Mouse (Mus musculus) limb, embryonic 14.5 days (tissue): ENCODE measurements around the gene Med26. TPM values are rescaled to one million over a fixed set of nuclear protein-coding genes. Genes with fewer than 3 reads are reported as not detected.

Experiments used
- ATAC-seq: fragments of 200-750 bp; cut with Nextera tagmentation; 2 replicates; pipeline ENCODE4 v1.8.0; 2017; ENCODE audit warnings: low read depth, moderate number of reproducible peaks, moderate TSS enrichment; ENCODE audit not compliant: low FRiP score
- DNase-seq: peaks from one replicate; pipeline ENCODE4 v3.0.0-alpha.2; 2015; ENCODE audit warnings: low spot score
- H3K27ac ChIP-seq: fragments of 300-500 bp; sonication (generic); replicated peaks from 2 replicates; pipeline ENCODE4 v1.5.1; 2014; ENCODE audit warnings: low read depth, mild to moderate bottlenecking, low read length, moderate library complexity, mixed read lengths
- H3K27me3 ChIP-seq: fragments of 300-500 bp; sonication (generic); 2 replicates; pipeline ENCODE4 v1.6.1; 2014; ENCODE audit warnings: low read length, mixed read lengths; ENCODE audit not compliant: control insufficient read depth, insufficient read depth
- H3K36me3 ChIP-seq: fragments of 300-500 bp; sonication (generic); 2 replicates; pipeline ENCODE4 v1.6.1; 2014; ENCODE audit warnings: mild to moderate bottlenecking, low read length, moderate library complexity, mixed read lengths; ENCODE audit not compliant: control insufficient read depth, insufficient read depth
- H3K4me1 ChIP-seq: fragments of 300-500 bp; sonication (generic); 2 replicates; pipeline ENCODE4 v1.6.1; 2014; ENCODE audit warnings: antibody characterized with exemption, low read length, mixed read lengths; ENCODE audit not compliant: control insufficient read depth, insufficient read depth
- H3K4me2 ChIP-seq: fragments of 300-500 bp; sonication (generic); replicated peaks from 2 replicates; pipeline ENCODE4 v1.6.1; 2014; ENCODE audit warnings: low read depth, mild to moderate bottlenecking, low read length, moderate library complexity; ENCODE audit not compliant: severe bottlenecking
- H3K4me3 ChIP-seq: fragments of 300-500 bp; sonication (generic); replicated peaks from 2 replicates; pipeline ENCODE4 v1.5.1; 2014; ENCODE audit warnings: low read length
- H3K9ac ChIP-seq: fragments of 300-500 bp; sonication (generic); 2 replicates; pipeline ENCODE4 v1.6.1; 2014; ENCODE audit warnings: mild to moderate bottlenecking, low read depth, low read length, moderate library complexity; ENCODE audit not compliant: severe bottlenecking
- H3K9me3 ChIP-seq: fragments of 300-500 bp; sonication (generic); 2 replicates; pipeline ENCODE4 v1.6.1; 2016; ENCODE audit warnings: low read length; ENCODE audit not compliant: control insufficient read depth
- POLR2A ChIP-seq: fragments of 200-500 bp; IDR thresholded peaks from 2 replicates; pipeline ENCODE4 v1.8.0; 2012; ENCODE audit warnings: inconsistent platforms, mild to moderate bottlenecking, moderate library complexity, borderline replicate concordance; ENCODE audit not compliant: insufficient read depth, insufficient read length; ENCODE audit errors: extremely low read depth
- WGBS: fragments of 180-500 bp; shearing (Covaris S2); extraction: QIAGEN DNeasy Blood & Tissue Kit; methylation state at CpG from one replicate; pipeline ENCODE4 v1.1.7; 2014; 5-methylcytosine and 5-hydroxymethylcytosine counted together
- polyA plus RNA-seq, 2 experiments: library from polyadenylated mRNA; depleted of rRNA in 1 of 2; stranded (reverse) in 1 of 2; unstranded in 1 of 2; fragments of >200 nt; fragmentation: Nextera tagmentation in 1 of 2; extraction: Ambion mirVana in 1 of 2; gene quantifications; 2 replicates each; pipeline versions ENCODE4 v1.2.1 to v1.2.3; 2012 to 2014

Gene Med26
- polyA plus RNA-seq, 2 experiments: 16.4 to 17.0 TPM

GRCm38 (mm10) chr8:72491017-72491416 is 57.1 kb downstream of the Med26 start:
- peak overlapping the region; percentile 84; the same call in 1 of the 2 replicates for H3K9ac ChIP-seq
- peak overlapping the region; percentile 94 for H3K4me3 ChIP-seq
- H3K9me3 ChIP-seq: no peaks in the 10 kb centered on the region
- H3K4me2 ChIP-seq: peak overlapping the region; percentile 90
- ATAC-seq (no peak), DNase-seq (no peak)
- no peak overlapping the region for H3K27ac ChIP-seq
- H3K36me3 ChIP-seq: peaks cover 51% of the 10 kb centered on the region
- TF ChIP-seq POLR2A: no peak
- H3K4me1 ChIP-seq: peaks cover 15% of the 10 kb centered on the region
- no peaks in the 10 kb centered on the region for H3K27me3 ChIP-seq
- 91% methylated on average over 2 of the region's 2 CpGs for WGBS

- no peak for TF ChIP-seq POLR2A
- Histone ChIP-seq H3K27ac (no peak overlapping the region), H3K9ac (no peak overlapping the region), H3K36me3 (peaks cover 65% of the 10 kb centered on the region), H3K4me2 (no peak overlapping the region), H3K4me3 (no peak overlapping the region), H3K9me3 (no peaks in the 10 kb centered on the region), H3K4me1 (peaks cover 6% of the 10 kb centered on the region), H3K27me3 (no peaks in the 10 kb centered on the region)
- DNase-seq (no peak), ATAC-seq (no peak)
Measured at GRCm38 (mm10) chr8:72487014-72487413, 61.1 kb downstream of the Med26 start.

- Histone ChIP-seq H3K27me3 (no peaks in the 10 kb centered on the region), H3K4me1 (no peaks in the 10 kb centered on the region), H3K4me3 (no peak overlapping the region), H3K4me2 (no peak overlapping the region), H3K9ac (no peak overlapping the region), H3K36me3 (peaks cover 72% of the 10 kb centered on the region), H3K27ac (no peak overlapping the region), H3K9me3 (no peaks in the 10 kb centered on the region)
- no peak for TF ChIP-seq POLR2A
- ATAC-seq: no peak
- WGBS: 84% methylated on average over 6 of the region's 6 CpGs
- no peak for DNase-seq
Measured at GRCm38 (mm10) chr8:72485456-72486199, 62.4 kb downstream of the Med26 start.

DNA sequence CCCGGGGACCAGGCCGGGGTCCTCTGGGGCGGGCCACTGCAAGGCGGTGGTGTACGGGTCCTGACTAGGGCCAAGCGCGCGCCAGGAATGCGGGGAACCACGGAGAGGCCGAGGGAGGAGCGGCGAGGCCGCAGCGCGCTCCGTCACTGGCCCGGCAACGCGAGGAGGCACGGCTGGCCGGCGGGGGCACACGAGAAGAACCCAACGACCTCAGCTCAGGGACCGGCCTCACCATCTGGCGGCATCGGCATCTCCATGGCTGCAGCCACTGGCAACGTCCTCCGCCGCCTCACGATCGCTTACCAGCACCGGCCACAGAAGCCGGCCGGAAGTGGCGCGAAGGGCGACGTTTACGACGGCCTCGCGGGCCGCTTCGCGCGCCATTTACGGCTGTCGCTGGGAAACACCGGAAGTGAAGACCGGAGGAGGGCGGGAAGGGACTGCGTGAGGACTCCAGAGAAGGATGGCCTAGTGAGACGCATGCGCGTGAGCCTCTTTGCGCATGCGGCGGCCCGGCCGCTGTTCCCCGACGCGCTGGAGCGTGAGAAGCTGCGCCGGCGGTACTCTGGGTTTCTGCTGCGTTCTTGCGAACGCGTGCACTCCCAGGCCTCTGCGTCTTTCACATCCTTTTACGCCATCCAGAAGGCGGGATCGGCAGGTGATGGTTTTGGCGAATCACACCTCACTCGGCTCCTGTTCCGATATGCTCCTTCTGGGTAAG is 73.1 kb downstream of the Med26 start, which contains the start of gene Cherp:
Cherp (minus strand) TSS at position 401 of the 721 bp plus-strand sequence.
- TF ChIP-seq POLR2A: peak; percentile 66; the same call in 1 of the 2 replicates
- under 1% methylated on average over 76 of the region's 80 CpGs for WGBS
- Histone ChIP-seq H3K9me3 (peaks cover 3% of the 10 kb centered on the region; the same call in 1 of the 2 replicates), H3K4me2 (peak within 1 kb of the TSS; percentile 93), H3K9ac (peak within 1 kb of the TSS; percentile 80), H3K4me3 (peak within 1 kb of the TSS; percentile 89), H3K4me1 (peaks cover 11% of the 10 kb centered on the region), H3K36me3 (peaks cover 34% of the 10 kb centered on the region), H3K27ac (peak within 1 kb of the TSS; percentile 78), H3K27me3 (no peaks in the 10 kb centered on the region)
- ATAC-seq: peak; percentile 96
- DNase-seq: peak; percentile 98

DNA sequence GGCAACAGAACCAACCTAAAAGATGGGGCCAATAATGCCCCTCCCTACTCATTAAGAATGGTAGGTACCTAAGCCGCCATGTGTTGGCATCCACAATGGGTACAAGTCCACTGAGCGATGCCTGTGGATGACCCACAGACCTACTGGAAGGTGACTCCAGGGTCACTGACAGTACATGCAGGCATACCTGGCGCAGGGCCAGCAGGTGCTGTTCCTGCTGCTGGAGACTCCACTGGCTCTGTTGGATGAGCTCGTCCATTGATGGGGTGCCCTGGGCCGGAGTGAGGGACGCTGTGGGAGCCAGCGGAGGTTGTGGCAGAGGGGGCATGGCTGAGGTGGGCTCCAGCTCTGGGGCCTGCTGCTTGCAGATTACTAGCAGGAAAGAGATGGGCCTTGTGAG is 77.4 kb downstream of the Med26 start:
- Histone ChIP-seq H3K27ac (no peak overlapping the region), H3K27me3 (no peaks in the 10 kb centered on the region), H3K36me3 (peaks cover 77% of the 10 kb centered on the region), H3K9ac (no peak overlapping the region), H3K9me3 (no peaks in the 10 kb centered on the region), H3K4me1 (peaks cover 5% of the 10 kb centered on the region), H3K4me3 (no peak overlapping the region), H3K4me2 (no peak overlapping the region)
- no peak for TF ChIP-seq POLR2A
- no peak for DNase-seq
- ATAC-seq: no peak
- WGBS: 88% methylated on average over 7 of the region's 7 CpGs
